ENCODE assay signal across 19 mouse cellular contexts in genomic region chr2:70419336-70419735, GRCm38 (mm10). TPM values are rescaled to one million over a fixed set of nuclear protein-coding genes. Genes with fewer than 3 reads are reported as not detected.
"Had no signal": no experiment of that assay in that cellular context is flagged by ENCODE, and none has a peak within 500 bp of the region (broad histone marks: within the 10 kb centered on the region; RNA-seq: fewer than 3 reads in every experiment).

No protein-coding gene starts in this region.

- DNase-seq: retina, postnatal 1 day; right cerebral cortex, adult 18-20 months; right cerebral cortex, postnatal 14 days; right cerebral cortex, postnatal 25 days; right cerebral cortex, postnatal 4 days; spleen, adult 18-20 months; thymus, adult 18-20 months; thymus, postnatal 14 days; thymus, postnatal 25 days; thymus, postnatal 36 days; thymus, postnatal 4 days had no signal

- H3K36me3 ChIP-seq: neural tube, embryonic 12.5 days; neural tube, embryonic 13.5 days; neural tube, embryonic 15.5 days; stomach, embryonic 15.5 days had no signal

- H3K27ac ChIP-seq: neural tube, embryonic 12.5 days; neural tube, embryonic 13.5 days; neural tube, embryonic 15.5 days; stomach, embryonic 15.5 days; stomach, postnatal 0 days had no signal

- H3K4me1 ChIP-seq: neural tube, embryonic 12.5 days; neural tube, embryonic 13.5 days; neural tube, embryonic 15.5 days; stomach, embryonic 15.5 days had no signal

- H3K27me3 ChIP-seq: neural tube, embryonic 12.5 days; neural tube, embryonic 13.5 days; neural tube, embryonic 15.5 days; stomach, embryonic 15.5 days had no signal

- H3K4me3 ChIP-seq: neural tube, embryonic 12.5 days; neural tube, embryonic 13.5 days; neural tube, embryonic 15.5 days; stomach, embryonic 15.5 days had no signal

RNA-seq across cellular contexts. Expression of gene Sp5, which starts 55.4 kb away (rescaled TPM):
- polyA plus RNA-seq: spleen, adult 2 months; testis, adult 2 months; thymus, postnatal 0 days had no signal
